Mouse (Mus musculus): ENCODE data around the gene Lyst. TPM values are rescaled to one million over a fixed set of nuclear protein-coding genes. Genes with fewer than 3 reads are reported as not detected.
"Not testable (repeated sequence)": the region's sequence is repeated elsewhere in the genome, so short reads cannot be mapped to it uniquely, and the experiment has no call there.

Lyst gene
- polyA plus RNA-seq, 1 experiment from 2014 or later: 4.8 TPM

- H3K4me3 ChIP-seq: no peak overlapping the region
- H3K27me3 ChIP-seq: peaks cover 40% of the 10 kb centered on the region
- H3K36me3 ChIP-seq: no peaks in the 10 kb centered on the region
- no peak overlapping the region for H3K4me2 ChIP-seq
- no peak for ATAC-seq (ENCODE audit: low read depth)
- no peak overlapping the region for H3K9ac ChIP-seq
- 97% methylated on average over 4 of the region's 4 CpGs for WGBS
- H3K4me1 ChIP-seq (replicated peaks): peaks cover 30% of the 10 kb centered on the region
- H3K27ac ChIP-seq (replicated peaks): no peak overlapping the region
- H3K9me3 ChIP-seq: no peaks in the 10 kb centered on the region
Measured at GRCm38 (mm10) chr13:13788070-13788469, 197.9 kb downstream of the Lyst start.

GRCm38 (mm10) chr13:13791981-13792380, 201.8 kb downstream of the Lyst start:
- Histone ChIP-seq H3K4me1 (replicated peaks) (no peaks in the 10 kb centered on the region), H3K9ac (no peak overlapping the region), H3K36me3 (no peaks in the 10 kb centered on the region), H3K27ac (replicated peaks) (no peak overlapping the region), H3K4me3 (no peak overlapping the region), H3K9me3 (no peaks in the 10 kb centered on the region), H3K4me2 (no peak overlapping the region), H3K27me3 (peaks cover 2% of the 10 kb centered on the region; the same call in 1 of the 2 replicates)
- WGBS: 93% methylated on average over 3 of the region's 3 CpGs
- no peak for ATAC-seq (ENCODE audit: low read depth)

- Histone ChIP-seq H3K9me3 (no peaks in the 10 kb centered on the region), H3K9ac (no peak overlapping the region), H3K36me3 (no peaks in the 10 kb centered on the region), H3K4me1 (replicated peaks) (no peaks in the 10 kb centered on the region), H3K4me2 (no peak overlapping the region), H3K27me3 (no peaks in the 10 kb centered on the region), H3K27ac (replicated peaks) (no peak overlapping the region), H3K4me3 (no peak overlapping the region)
- 34% methylated on average over 5 of the region's 5 CpGs for WGBS
- no peak for ATAC-seq (ENCODE audit: low read depth)
Measured at GRCm38 (mm10) chr13:13795166-13795832, 205.1 kb downstream of the Lyst start.

GRCm38 (mm10) chr13:13796082-13796481, 205.9 kb downstream of the Lyst start:
- 83% methylated on average over 1 of the region's 1 CpGs for WGBS
- Histone ChIP-seq H3K27me3 (no peaks in the 10 kb centered on the region), H3K9me3 (no peaks in the 10 kb centered on the region), H3K4me2 (no peak overlapping the region), H3K4me3 (no peak overlapping the region), H3K36me3 (no peaks in the 10 kb centered on the region), H3K27ac (replicated peaks) (no peak overlapping the region), H3K4me1 (replicated peaks) (no peaks in the 10 kb centered on the region), H3K9ac (no peak overlapping the region)
- ATAC-seq (ENCODE audit: low read depth): no peak

GRCm38 (mm10) chr13:13797816-13798215, 207.6 kb downstream of the Lyst start:
- not testable (repeated sequence) for H3K27ac ChIP-seq (replicated peaks); ATAC-seq (ENCODE audit: low read depth); H3K9ac ChIP-seq; H3K27me3 ChIP-seq; H3K4me2 ChIP-seq; H3K9me3 ChIP-seq; H3K36me3 ChIP-seq; H3K4me1 ChIP-seq (replicated peaks); H3K4me3 ChIP-seq
- WGBS: 92% methylated on average over 12 of the region's 12 CpGs

GRCm38 (mm10) chr13:13798775-13799174, 208.6 kb downstream of the Lyst start:
- 77% methylated on average over 8 of the region's 8 CpGs for WGBS
- Histone ChIP-seq H3K36me3 (no peaks in the 10 kb centered on the region), H3K27ac (replicated peaks) (no peak overlapping the region), H3K27me3 (no peaks in the 10 kb centered on the region), H3K4me2 (no peak overlapping the region), H3K9me3 (no peaks in the 10 kb centered on the region), H3K4me1 (replicated peaks) (no peaks in the 10 kb centered on the region), H3K4me3 (no peak overlapping the region), H3K9ac (no peak overlapping the region)
- ATAC-seq (ENCODE audit: low read depth): no peak

- peak; percentile 78 for ATAC-seq (ENCODE audit: low read depth)
- H3K4me1 ChIP-seq (replicated peaks): peaks cover 13% of the 10 kb centered on the region
- WGBS: 17% methylated on average over 11 of the region's 11 CpGs
- no peak overlapping the region for H3K4me3 ChIP-seq
- no peaks in the 10 kb centered on the region for H3K27me3 ChIP-seq
- no peak overlapping the region for H3K27ac ChIP-seq (replicated peaks)
- no peaks in the 10 kb centered on the region for H3K9me3 ChIP-seq
- H3K9ac ChIP-seq: no peak overlapping the region
- H3K36me3 ChIP-seq: no peaks in the 10 kb centered on the region
- no peak overlapping the region for H3K4me2 ChIP-seq
Measured at GRCm38 (mm10) chr13:13808337-13809132, 218.3 kb downstream of the Lyst start.

- Histone ChIP-seq H3K36me3 (no peaks in the 10 kb centered on the region), H3K27me3 (no peaks in the 10 kb centered on the region), H3K27ac (replicated peaks) (no peak overlapping the region), H3K9me3 (no peaks in the 10 kb centered on the region), H3K4me3 (no peak overlapping the region), H3K4me1 (replicated peaks) (peaks cover 13% of the 10 kb centered on the region), H3K9ac (no peak overlapping the region), H3K4me2 (no peak overlapping the region)
- ATAC-seq (ENCODE audit: low read depth): no peak
- WGBS: 85% methylated on average over 7 of the region's 7 CpGs
Measured at GRCm38 (mm10) chr13:13810885-13811284, 220.7 kb downstream of the Lyst start.

- no peaks in the 10 kb centered on the region for H3K4me1 ChIP-seq (replicated peaks)
- no peak overlapping the region for H3K4me3 ChIP-seq
- H3K4me2 ChIP-seq: no peak overlapping the region
- 94% methylated on average over 3 of the region's 3 CpGs for WGBS
- H3K27ac ChIP-seq (replicated peaks): no peak overlapping the region
- no peaks in the 10 kb centered on the region for H3K36me3 ChIP-seq
- ATAC-seq (ENCODE audit: low read depth): no peak
- no peak overlapping the region for H3K9ac ChIP-seq
- H3K27me3 ChIP-seq: no peaks in the 10 kb centered on the region
- H3K9me3 ChIP-seq: no peaks in the 10 kb centered on the region
Measured at GRCm38 (mm10) chr13:13818696-13819095, 228.5 kb downstream of the Lyst start.

GRCm38 (mm10) chr13:13820234-13821123, 230.3 kb downstream of the Lyst start:
- no peak overlapping the region for H3K9ac ChIP-seq
- 64% methylated on average over 7 of the region's 7 CpGs for WGBS
- H3K4me1 ChIP-seq (replicated peaks): no peaks in the 10 kb centered on the region
- no peaks in the 10 kb centered on the region for H3K27me3 ChIP-seq
- no peaks in the 10 kb centered on the region for H3K36me3 ChIP-seq
- no peak overlapping the region for H3K4me3 ChIP-seq
- H3K27ac ChIP-seq (replicated peaks): no peak overlapping the region
- H3K4me2 ChIP-seq: no peak overlapping the region
- H3K9me3 ChIP-seq: no peaks in the 10 kb centered on the region
- peak; percentile 67 for ATAC-seq (ENCODE audit: low read depth)

GRCm38 (mm10) chr13:13824946-13825345, 234.7 kb downstream of the Lyst start:
- 90% methylated on average over 7 of the region's 7 CpGs for WGBS
- no peaks in the 10 kb centered on the region for H3K9me3 ChIP-seq
- no peaks in the 10 kb centered on the region for H3K4me1 ChIP-seq (replicated peaks)
- ATAC-seq (ENCODE audit: low read depth): no peak
- H3K36me3 ChIP-seq: no peaks in the 10 kb centered on the region
- H3K27me3 ChIP-seq: no peaks in the 10 kb centered on the region
- H3K27ac ChIP-seq (replicated peaks): no peak overlapping the region
- H3K9ac ChIP-seq: no peak overlapping the region
- H3K4me3 ChIP-seq: no peak overlapping the region
- H3K4me2 ChIP-seq: no peak overlapping the region

GRCm38 (mm10) chr13:13826533-13826932, 236.3 kb downstream of the Lyst start:
- Histone ChIP-seq H3K27me3 (no peaks in the 10 kb centered on the region), H3K36me3 (no peaks in the 10 kb centered on the region), H3K9ac (no peak overlapping the region), H3K4me3 (no peak overlapping the region), H3K9me3 (no peaks in the 10 kb centered on the region), H3K4me2 (no peak overlapping the region), H3K27ac (replicated peaks) (no peak overlapping the region), H3K4me1 (replicated peaks) (0 out of 2 replicates have a peak, but pooled peaks cover 3% of the 10 kb centered on the region)
- ATAC-seq (ENCODE audit: low read depth): no peak
- 87% methylated on average over 6 of the region's 6 CpGs for WGBS

Data from neural tube, embryonic 13.5 days (tissue).